Mouse (Mus musculus) frontal cortex, postnatal 36 days (tissue): ENCODE data around the gene Ints1.

Experiments
- DNase-seq, 2 experiments: peaks; one replicate each; pipeline ENCODE4 v3.0.0; 2022; ENCODE audit warnings: low spot score in 2 of 2

The Ints1 gene

GRCm38 (mm10) chr5:139717723-139718122, 57.8 kb downstream of the Ints1 start:
- DNase-seq = peak; percentile 40 to 61

GRCm38 (mm10) chr5:139706496-139706895, 69.0 kb downstream of the Ints1 start:
- no peak for DNase-seq

- DNase-seq = no peak
Observed at GRCm38 (mm10) chr5:139702905-139703304, 72.6 kb downstream of the Ints1 start.

GRCm38 (mm10) chr5:139702236-139702635, 73.2 kb downstream of the Ints1 start:
- no peak for DNase-seq
